Mouse (Mus musculus) midbrain, embryonic 16.5 days (tissue): ENCODE results near the gene Tcp10a. TPM values are rescaled to one million over a fixed set of nuclear protein-coding genes. Genes with fewer than 3 reads are reported as not detected.
"Not testable (repeated sequence)": the region's sequence is repeated elsewhere in the genome, so short reads cannot be mapped to it uniquely, and the experiment has no call there.

Source experiments
- ATAC-seq: fragments of 200-750 bp; cut with Nextera tagmentation; 2 replicates; pipeline ENCODE4 v1.8.0; 2017; ENCODE audit warnings: moderate TSS enrichment
- H3K27ac ChIP-seq: fragments of 300-500 bp; sonication (generic); 2 replicates; pipeline ENCODE4 v1.5.1; 2014; ENCODE audit warnings: mild to moderate bottlenecking, low read length, mixed read lengths
- H3K27me3 ChIP-seq: fragments of 300-500 bp; sonication (generic); 2 replicates; pipeline ENCODE4 v1.6.1; 2014; ENCODE audit warnings: low read depth, low read length, mixed read lengths; ENCODE audit not compliant: control insufficient read depth, insufficient read depth
- H3K36me3 ChIP-seq: fragments of 300-500 bp; sonication (generic); 2 replicates; pipeline ENCODE4 v1.6.1; 2014; ENCODE audit warnings: mild to moderate bottlenecking, low read length, moderate library complexity, mixed read lengths; ENCODE audit not compliant: control insufficient read depth, insufficient read depth
- H3K4me1 ChIP-seq: fragments of 300-500 bp; sonication (generic); 2 replicates; pipeline ENCODE4 v1.6.1; 2014; ENCODE audit warnings: mild to moderate bottlenecking, low read length, mixed read lengths; ENCODE audit not compliant: control insufficient read depth, insufficient read depth
- H3K4me2 ChIP-seq: fragments of 300-500 bp; sonication (generic); 2 replicates; pipeline ENCODE4 v1.6.1; 2014; ENCODE audit warnings: mild to moderate bottlenecking, low read length, mixed read lengths
- H3K4me3 ChIP-seq: fragments of 300-500 bp; sonication (generic); 2 replicates; pipeline ENCODE4 v1.5.1; 2014; ENCODE audit warnings: low read depth, mild to moderate bottlenecking, low read length, moderate library complexity, mixed read lengths
- H3K9ac ChIP-seq: fragments of 300-500 bp; sonication (generic); 2 replicates; pipeline ENCODE4 v1.6.1; 2014; ENCODE audit warnings: low read depth, low read length, mixed read lengths
- H3K9me3 ChIP-seq: fragments of 300-500 bp; sonication (generic); replicated peaks from 2 replicates; pipeline ENCODE4 v1.6.1; 2014; ENCODE audit warnings: mild to moderate bottlenecking, low read length, mixed read lengths; ENCODE audit not compliant: control insufficient read depth, poor library complexity, severe bottlenecking
- WGBS: fragments of 180-500 bp; shearing (Covaris S2); extraction: QIAGEN DNeasy Blood & Tissue Kit; methylation state at CpG from one replicate; pipeline ENCODE4 v1.1.7; 2014; 5-methylcytosine and 5-hydroxymethylcytosine counted together
- polyA plus RNA-seq: library from polyadenylated mRNA; unstranded; fragments of >200 nt; fragmentation: Nextera tagmentation; extraction: Ambion mirVana; gene quantifications from 2 replicates; pipeline ENCODE4 v1.2.1, GENCODE M21; 2015

Tcp10a gene
- polyA plus RNA-seq, 1 experiment from 2014 or later: not detected

GRCm38 (mm10) chr17:7365615-7366014 is 41.2 kb downstream of the Tcp10a start:
- 100% methylated on average over 1 of the region's 3 CpGs for WGBS
- not testable (repeated sequence) for ATAC-seq, H3K36me3 ChIP-seq

DNA sequence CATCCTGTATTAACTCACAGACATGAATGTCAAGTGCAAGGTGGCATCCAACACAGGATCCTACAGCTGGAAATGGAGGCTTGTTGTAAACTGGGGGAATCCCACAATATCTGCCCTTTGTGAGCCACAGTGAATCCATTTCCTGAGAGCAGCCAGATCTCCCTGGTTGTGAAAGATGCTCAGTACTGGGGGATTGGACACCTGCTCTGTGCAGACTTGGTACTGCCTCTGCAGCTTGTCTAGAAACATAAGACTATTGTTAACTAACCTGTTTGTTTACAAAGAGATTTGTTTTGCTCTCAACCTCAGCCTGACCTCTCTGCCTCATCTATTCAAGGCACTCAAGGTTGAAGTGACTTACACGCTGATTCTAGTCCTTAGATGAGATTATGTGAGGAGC is 41.8 kb downstream of the Tcp10a start:
- peak overlapping the region; percentile 70 for H3K27ac ChIP-seq
- H3K9ac ChIP-seq, H3K4me1 ChIP-seq, H3K4me2 ChIP-seq, H3K36me3 ChIP-seq, H3K9me3 ChIP-seq, H3K4me3 ChIP-seq, H3K27me3 ChIP-seq: not testable (repeated sequence)
- no CpG with 5 or more reads among the region's 1 CpGs for WGBS
- peak; percentile 50; the same call in 1 of the 2 replicates for ATAC-seq

More at GRCm38 (mm10) chr17:7365615-7366014, 41.2 kb downstream of the Tcp10a start:
- H3K27me3 ChIP-seq, H3K4me3 ChIP-seq, H3K27ac ChIP-seq, H3K9ac ChIP-seq, H3K4me1 ChIP-seq, H3K4me2 ChIP-seq, H3K9me3 ChIP-seq: not testable (repeated sequence)

DNA sequence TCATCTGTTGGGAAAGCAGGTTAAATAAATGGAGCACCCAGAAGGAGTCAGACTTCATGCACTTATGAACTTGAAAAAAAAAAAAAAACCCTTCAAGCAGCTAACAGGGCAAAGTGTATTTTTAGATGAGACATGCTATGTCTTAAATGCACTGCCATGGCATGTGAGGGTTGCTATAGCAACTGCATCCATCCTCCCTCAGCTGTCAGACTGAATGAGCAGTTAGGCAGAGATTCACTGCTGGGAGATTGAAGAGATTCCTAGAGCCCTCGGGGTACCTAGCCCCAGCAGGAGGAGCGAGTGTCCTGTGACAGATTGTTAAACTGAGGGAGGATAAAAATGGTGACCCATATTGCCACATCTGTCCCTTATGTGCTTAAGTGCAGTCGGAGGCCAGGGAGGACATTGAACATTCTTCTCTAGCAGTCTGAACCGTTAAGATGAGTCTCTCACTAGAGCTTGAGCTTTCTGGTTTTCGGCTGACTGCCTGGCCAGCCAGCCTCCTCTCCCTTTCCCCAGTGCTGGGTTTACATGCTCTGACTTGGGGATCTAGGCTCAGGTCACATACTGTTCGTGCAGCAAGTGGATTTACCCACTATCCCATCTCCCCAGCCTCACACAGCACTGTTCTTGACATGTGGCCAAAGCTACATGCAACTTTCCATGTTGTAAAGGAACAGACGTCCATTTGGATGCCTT is 42.4 kb downstream of the Tcp10a start:
- not testable (repeated sequence) for H3K27me3 ChIP-seq, H3K4me3 ChIP-seq, H3K36me3 ChIP-seq, H3K4me1 ChIP-seq, H3K9ac ChIP-seq, H3K9me3 ChIP-seq, H3K4me2 ChIP-seq
- peak overlapping the region; percentile 60; the same call in 1 of the 2 replicates for H3K27ac ChIP-seq
- 13% methylated on average over 4 of the region's 7 CpGs for WGBS
- peak; percentile 96 for ATAC-seq

- 89% methylated on average over 3 of the region's 6 CpGs for WGBS
- not testable (repeated sequence) for H3K36me3 ChIP-seq, H3K4me3 ChIP-seq, H3K4me1 ChIP-seq, H3K9ac ChIP-seq, H3K4me2 ChIP-seq, H3K27me3 ChIP-seq, H3K27ac ChIP-seq, H3K9me3 ChIP-seq, ATAC-seq
Observed at GRCm38 (mm10) chr17:7369401-7369800, 45.0 kb downstream of the Tcp10a start.

DNA sequence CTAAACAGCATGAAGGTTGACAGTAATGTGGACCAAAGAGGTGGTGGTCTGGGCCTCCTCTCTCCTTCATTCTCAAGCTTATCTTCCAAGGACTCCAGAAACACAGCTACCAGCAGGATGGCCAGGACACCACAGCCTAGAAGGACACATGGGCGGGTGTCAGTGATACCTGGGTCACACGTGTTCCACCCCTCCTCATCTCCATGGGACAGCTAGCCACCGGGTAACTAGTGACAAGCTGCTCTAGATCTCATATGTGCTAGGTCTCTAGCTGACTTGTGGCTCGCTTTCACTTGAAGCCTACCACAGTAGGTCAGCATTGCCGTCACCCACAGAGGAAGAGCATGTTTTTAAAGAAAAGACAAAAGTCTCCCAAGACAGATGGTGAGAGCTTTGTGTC is 47.4 kb downstream of the Tcp10a start, which contains the start of gene Gm49630:
Gm49630 (minus strand) TSS at position 101 of the 400 bp plus-strand sequence.
- H3K4me1 ChIP-seq, H3K36me3 ChIP-seq, ATAC-seq, H3K4me3 ChIP-seq, H3K27me3 ChIP-seq, H3K4me2 ChIP-seq, H3K27ac ChIP-seq, H3K9ac ChIP-seq, H3K9me3 ChIP-seq: not testable (repeated sequence)
- 100% methylated on average over 2 of the region's 5 CpGs for WGBS

- H3K9ac ChIP-seq, H3K27me3 ChIP-seq, H3K36me3 ChIP-seq, H3K4me1 ChIP-seq, H3K9me3 ChIP-seq, H3K4me2 ChIP-seq, H3K4me3 ChIP-seq, H3K27ac ChIP-seq: not testable (repeated sequence)
- 100% methylated on average over 1 of the region's 3 CpGs for WGBS
- peak; percentile 73 for ATAC-seq
Observed at GRCm38 (mm10) chr17:7376951-7377700, 52.7 kb downstream of the Tcp10a start.

DNA sequence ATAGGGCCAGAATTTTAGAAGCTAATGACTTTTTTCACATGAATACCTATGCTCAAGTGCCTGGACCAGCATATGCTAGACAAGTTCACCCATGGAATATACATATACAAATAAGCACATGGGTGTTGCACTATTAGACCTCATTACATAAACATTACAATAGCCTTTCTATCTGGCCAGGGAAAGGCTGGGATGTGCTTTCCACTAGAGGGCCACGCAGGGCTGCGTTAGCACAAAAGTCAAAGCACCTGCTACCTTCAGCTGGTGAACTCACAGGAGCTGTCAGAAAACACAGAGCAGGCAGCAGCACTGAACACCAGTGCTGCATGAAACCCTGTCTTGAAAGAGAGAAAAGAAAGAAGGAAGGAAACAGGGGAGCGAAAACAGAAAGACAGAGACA is 53.5 kb downstream of the Tcp10a start:
- H3K4me1 ChIP-seq, H3K9ac ChIP-seq, H3K9me3 ChIP-seq, H3K4me2 ChIP-seq, H3K27me3 ChIP-seq, H3K36me3 ChIP-seq, H3K4me3 ChIP-seq, H3K27ac ChIP-seq: not testable (repeated sequence)
- peak; percentile 47; the same call in 1 of the 2 replicates for ATAC-seq
- WGBS: 7% methylated on average over 2 of the region's 3 CpGs

GRCm38 (mm10) chr17:7382711-7383110 is 58.3 kb downstream of the Tcp10a start:
- H3K27me3 ChIP-seq, ATAC-seq, H3K4me3 ChIP-seq, H3K27ac ChIP-seq, H3K4me1 ChIP-seq, H3K36me3 ChIP-seq, H3K9me3 ChIP-seq, H3K4me2 ChIP-seq, H3K9ac ChIP-seq: not testable (repeated sequence)
- 76% methylated on average over 1 of the region's 3 CpGs for WGBS
